Mouse (Mus musculus): Measurements from ENCODE around the gene Arpp21. TPM values are rescaled to one million over a fixed set of nuclear protein-coding genes. Genes with fewer than 3 reads are reported as not detected.
A peak's percentile ranks its signal among the peaks of the same experiment; 100 is the strongest.

The Arpp21 gene
- total RNA-seq, 1 experiment from 2014 or later, result 11.2 TPM

DNA sequence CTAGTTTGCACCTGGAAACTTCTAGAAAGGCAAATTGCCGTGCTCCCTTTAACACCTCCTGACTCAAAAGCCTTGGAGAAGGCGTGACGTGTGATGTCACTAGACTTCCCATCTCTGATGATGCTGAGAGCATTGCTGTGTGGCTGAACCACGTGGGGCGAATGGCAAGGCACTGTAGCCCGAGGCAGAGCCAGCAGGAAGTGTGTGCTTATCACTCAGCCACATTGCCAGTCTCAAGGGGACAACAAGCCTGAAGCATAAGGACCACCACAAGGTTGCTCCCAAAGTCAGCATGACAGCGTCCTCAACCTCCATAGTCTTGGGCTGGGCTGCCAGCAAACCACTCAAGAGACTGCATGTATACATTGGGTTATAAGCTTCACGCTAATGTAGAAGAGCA lies 95.1 kb downstream of the Arpp21 start:
- peak; percentile 67 to 78; a peak in 3 of 4 replicates for ATAC-seq (replicated peaks in 1 of 2; ENCODE audit: insufficient read depth in 1 of 2, low FRiP score in 2 of 2, low TSS enrichment in 1 of 2, low read depth in 1 of 2, poor library complexity in 2 of 2, severe bottlenecking in 2 of 2)

DNA sequence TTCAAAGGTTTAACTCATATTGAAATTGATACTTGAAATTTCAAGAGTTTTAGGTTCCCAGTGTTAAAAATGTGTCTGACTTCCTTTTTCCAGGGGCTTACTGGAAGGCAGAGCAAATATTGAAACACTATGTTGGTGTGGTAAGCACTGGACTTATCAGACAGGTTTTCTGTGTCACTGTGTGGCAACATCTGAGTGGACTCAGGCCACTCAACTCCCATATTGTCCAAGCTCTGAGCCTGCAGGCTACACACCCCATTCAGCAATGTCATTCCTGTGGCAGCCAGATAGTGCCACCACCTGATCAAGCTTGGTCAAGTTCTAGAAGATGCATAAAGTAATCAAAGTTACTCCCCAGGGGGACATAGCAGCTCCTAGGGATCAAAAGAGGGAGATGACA lies 97.9 kb downstream of the Arpp21 start:
- no peak for ATAC-seq (replicated peaks in 1 of 2; ENCODE audit: insufficient read depth in 1 of 2, low FRiP score in 2 of 2, low TSS enrichment in 1 of 2, low read depth in 1 of 2, poor library complexity in 2 of 2, severe bottlenecking in 2 of 2)

DNA sequence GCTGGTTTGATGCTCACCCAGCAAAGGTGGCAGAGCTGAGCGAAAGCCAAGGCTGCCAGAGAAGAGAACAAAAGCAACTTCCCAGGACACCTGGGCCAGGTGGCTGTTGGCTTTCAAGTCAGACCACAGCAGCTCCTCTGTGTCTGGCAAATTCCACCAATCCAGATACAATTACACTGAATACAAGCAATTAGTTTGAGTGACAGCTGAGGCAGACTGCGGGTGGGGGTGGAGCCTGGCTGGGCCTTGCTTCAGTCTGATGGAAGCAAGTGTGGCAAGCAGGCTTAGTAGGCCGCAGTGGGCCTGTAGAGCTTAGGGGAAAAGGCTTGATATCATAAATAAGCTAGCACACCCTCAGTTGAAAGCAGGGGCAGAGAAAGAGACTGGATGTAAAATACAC lies 104.9 kb downstream of the Arpp21 start:
- ATAC-seq (replicated peaks in 1 of 2; ENCODE audit: insufficient read depth in 1 of 2, low FRiP score in 2 of 2, low TSS enrichment in 1 of 2, low read depth in 1 of 2, poor library complexity in 2 of 2, severe bottlenecking in 2 of 2), result no peak

DNA sequence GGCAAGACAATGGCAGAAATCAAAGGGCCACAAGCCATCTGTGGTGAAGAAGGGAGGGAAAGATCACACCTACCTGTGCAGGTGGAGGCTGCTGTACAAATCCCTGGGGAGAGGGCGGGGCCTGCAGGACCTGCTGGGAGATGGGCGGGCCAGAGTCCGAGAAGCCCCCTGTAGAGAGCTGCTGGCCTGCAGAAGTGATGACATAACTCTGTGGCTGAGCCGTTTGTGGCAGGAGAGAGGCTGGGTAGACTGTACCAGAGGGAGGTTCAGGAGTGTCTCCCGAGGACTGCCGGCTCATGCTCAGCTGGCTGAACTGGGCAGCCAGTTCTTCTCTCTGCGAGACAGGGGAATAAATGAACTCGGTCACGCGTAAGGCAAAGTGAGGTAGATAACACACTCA lies 111.1 kb downstream of the Arpp21 start:
- ATAC-seq (replicated peaks in 1 of 2; ENCODE audit: insufficient read depth in 1 of 2, low FRiP score in 2 of 2, low TSS enrichment in 1 of 2, low read depth in 1 of 2, poor library complexity in 2 of 2, severe bottlenecking in 2 of 2), result no peak

DNA sequence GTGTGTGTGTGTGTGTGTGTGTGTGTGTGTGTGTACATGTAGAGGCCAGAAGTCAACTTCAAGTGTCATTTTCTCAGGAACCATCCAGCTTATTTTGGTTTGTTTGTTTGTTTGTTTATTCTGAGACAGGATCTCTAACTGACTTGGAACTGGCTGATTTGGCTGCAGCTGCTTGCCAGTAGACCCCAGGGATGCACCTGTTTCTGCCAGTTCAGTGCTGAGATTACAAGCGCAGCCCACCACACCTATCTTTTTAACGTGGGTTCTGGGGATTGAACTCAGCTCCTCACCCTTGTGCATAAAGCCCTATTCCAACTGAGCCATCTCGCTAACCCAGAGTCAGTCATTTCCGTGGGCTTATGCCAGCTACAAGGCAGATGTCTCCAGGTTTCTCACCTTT lies 111.6 kb downstream of the Arpp21 start:
- ATAC-seq (replicated peaks in 1 of 2; ENCODE audit: insufficient read depth in 1 of 2, low FRiP score in 2 of 2, low TSS enrichment in 1 of 2, low read depth in 1 of 2, poor library complexity in 2 of 2, severe bottlenecking in 2 of 2), result no peak

DNA sequence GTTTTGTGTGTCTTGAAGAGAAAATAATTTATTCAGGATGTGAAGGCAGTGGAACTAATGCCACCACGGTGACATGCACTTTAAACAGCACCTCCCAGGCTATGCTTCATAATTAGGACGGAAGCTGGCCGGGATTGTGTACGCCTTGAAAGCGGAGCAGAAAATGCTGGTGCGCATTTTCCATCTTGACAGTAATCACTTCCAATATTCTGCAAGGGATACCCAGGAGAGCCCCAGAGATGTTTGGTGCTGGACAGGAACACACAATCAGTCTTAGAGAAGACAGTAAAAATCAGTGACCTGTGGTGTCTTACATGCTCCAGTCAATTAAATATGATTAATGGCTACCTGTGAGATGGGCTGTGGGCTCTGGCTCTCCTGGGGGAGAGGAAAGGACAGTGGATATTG lies 112.3 kb downstream of the Arpp21 start:
- ATAC-seq (replicated peaks in 1 of 2; ENCODE audit: insufficient read depth in 1 of 2, low FRiP score in 2 of 2, low TSS enrichment in 1 of 2, low read depth in 1 of 2, poor library complexity in 2 of 2, severe bottlenecking in 2 of 2), result no peak

DNA sequence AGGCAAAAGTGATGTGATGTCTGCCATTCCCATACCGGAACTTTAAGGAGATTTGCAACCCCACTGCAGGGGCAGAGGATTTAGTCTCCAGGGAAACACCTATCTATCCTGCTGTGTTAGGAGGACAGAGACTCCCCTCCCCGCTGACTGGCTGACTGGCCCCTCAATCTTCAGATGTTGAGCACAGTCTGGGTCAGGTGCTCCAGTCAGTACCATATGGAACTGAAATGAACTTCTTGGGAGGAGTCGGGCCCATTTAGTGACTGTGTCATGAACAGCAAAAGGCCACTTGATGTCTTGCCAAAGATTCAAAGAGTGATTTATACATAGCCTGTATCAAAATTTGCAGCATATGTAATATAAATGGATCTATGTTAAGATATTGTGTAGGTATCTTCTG lies 116.2 kb downstream of the Arpp21 start:
- ATAC-seq (replicated peaks in 1 of 2; ENCODE audit: insufficient read depth in 1 of 2, low FRiP score in 2 of 2, low TSS enrichment in 1 of 2, low read depth in 1 of 2, poor library complexity in 2 of 2, severe bottlenecking in 2 of 2), result no peak

DNA sequence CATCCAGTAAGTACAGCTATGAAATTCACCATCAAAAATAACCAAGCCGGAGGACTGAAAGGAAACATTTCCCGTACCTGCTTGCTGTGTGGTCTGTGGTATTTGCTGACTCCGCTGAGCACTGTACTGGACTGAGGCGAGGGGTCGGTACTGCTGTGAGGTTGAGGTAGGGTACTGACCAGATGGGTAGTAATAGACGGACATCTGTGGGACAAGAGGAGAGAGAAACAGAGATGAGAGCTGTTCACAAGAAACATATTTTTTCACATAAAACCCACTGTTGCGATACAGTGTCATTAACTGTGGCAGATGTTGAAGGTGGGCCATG lies 116.7 kb downstream of the Arpp21 start:
- no peak for ATAC-seq (replicated peaks in 1 of 2; ENCODE audit: insufficient read depth in 1 of 2, low FRiP score in 2 of 2, low TSS enrichment in 1 of 2, low read depth in 1 of 2, poor library complexity in 2 of 2, severe bottlenecking in 2 of 2)

DNA sequence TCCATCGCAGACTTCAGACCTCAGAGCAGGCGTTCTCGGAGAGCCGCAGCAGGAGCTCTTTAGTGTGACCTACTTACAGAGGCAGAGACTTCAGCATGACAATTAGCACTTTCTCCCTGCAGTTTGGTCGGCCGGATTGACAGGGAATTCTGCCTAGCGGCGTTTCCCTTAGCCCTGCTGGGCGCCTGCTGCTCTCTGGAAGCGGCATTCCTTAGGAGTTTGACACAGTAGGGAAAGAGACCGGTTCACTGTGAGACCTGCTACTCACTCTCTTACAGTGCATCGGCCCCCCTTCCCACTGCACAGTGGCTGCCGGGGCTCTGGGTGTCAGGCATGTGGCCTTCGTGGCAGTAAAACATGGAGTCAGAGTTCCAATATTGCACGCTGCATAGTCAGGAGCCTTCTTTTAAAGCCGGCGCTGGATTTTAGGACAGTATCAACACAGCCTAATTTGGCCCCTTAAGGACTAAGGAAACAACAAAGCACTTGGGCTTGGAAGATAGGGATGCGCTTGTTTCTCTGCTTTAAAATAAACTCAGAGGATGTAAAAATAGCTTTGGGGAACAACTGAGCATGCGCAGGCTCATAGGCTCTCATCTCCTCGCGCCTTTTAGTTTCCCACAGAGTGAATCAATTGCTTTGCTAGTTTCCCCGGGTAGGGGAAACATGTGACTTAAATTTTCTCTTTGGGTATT lies 117.2 kb downstream of the Arpp21 start:
- ATAC-seq (replicated peaks in 1 of 2; ENCODE audit: insufficient read depth in 1 of 2, low FRiP score in 2 of 2, low TSS enrichment in 1 of 2, low read depth in 1 of 2, poor library complexity in 2 of 2, severe bottlenecking in 2 of 2), result peak; percentile 36 to 73; a peak in 2 of 4 replicates

DNA sequence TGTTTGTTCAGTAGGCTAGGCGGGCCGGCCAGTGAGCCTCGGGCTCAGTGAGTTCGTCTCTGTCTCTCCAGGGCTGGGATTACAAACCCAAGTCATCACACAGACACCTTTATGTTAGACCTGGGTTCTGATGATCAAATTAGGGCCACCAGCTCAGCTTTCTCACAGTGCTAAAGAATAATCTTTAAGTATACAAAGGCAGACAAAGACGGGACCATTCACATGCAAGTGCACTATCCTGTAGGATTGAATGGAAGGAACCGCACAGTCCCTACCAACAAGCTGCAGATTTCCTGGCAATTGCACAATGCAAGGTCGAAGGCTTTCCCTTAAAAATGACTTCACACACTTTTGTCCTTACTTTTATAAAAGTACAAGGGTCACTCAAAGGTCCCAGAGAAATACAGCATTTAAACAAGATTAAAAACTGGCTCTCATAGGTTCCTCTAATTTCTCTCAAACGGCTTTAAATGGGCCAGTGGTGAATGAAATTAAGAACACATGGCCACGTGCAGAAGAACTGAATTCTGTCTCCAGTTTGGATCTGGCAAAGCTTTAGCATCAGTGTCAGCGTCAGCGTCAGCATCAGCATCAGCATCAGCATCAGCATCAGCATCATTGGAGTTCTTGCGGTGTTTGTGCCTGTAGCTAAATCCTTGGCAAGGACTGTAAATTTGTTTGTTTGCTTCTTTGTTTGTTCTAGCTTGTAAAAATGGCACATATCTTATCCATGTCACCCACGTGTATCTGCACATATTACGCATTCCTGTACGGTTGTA lies 117.9 kb downstream of the Arpp21 start:
- no peak for ATAC-seq (replicated peaks in 1 of 2; ENCODE audit: insufficient read depth in 1 of 2, low FRiP score in 2 of 2, low TSS enrichment in 1 of 2, low read depth in 1 of 2, poor library complexity in 2 of 2, severe bottlenecking in 2 of 2)

DNA sequence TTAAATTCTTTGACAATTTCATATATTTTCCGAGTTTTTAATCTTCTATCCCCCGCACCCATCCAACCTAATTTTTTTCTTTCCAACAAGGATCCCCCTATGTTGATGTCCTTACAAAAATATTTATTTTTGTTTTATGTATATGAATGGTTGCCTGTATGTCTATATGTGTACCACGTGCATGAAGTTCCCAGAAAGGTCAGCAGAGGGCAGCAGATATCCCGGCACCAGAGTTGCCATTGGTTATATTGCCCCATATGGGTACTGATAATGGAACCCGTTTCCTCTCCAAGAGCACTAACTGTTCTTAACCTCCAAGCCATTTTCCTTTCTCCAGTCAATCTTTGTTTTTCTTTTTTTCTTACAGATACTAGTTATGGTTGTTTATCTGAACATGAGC lies 124.1 kb downstream of the Arpp21 start:
- no peak for ATAC-seq (replicated peaks in 1 of 2; ENCODE audit: insufficient read depth in 1 of 2, low FRiP score in 2 of 2, low TSS enrichment in 1 of 2, low read depth in 1 of 2, poor library complexity in 2 of 2, severe bottlenecking in 2 of 2)

DNA sequence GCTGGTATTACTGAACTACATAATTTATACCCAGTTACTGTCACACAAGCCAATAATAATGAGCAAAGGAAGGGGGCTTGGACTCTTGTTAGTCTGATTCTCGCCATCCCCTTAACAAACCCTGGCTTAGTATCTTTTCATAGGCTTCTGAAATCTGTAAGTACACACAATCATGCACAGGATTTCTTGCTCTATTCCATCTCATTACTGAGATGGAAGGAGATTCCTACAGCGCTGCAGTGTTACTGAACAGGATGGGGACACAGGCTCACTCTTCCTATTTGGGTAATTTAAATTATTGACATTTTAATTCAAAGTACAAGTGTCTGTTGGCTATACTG lies 132.9 kb downstream of the Arpp21 start:
- ATAC-seq (replicated peaks in 1 of 2; ENCODE audit: insufficient read depth in 1 of 2, low FRiP score in 2 of 2, low TSS enrichment in 1 of 2, low read depth in 1 of 2, poor library complexity in 2 of 2, severe bottlenecking in 2 of 2), result no peak

DNA sequence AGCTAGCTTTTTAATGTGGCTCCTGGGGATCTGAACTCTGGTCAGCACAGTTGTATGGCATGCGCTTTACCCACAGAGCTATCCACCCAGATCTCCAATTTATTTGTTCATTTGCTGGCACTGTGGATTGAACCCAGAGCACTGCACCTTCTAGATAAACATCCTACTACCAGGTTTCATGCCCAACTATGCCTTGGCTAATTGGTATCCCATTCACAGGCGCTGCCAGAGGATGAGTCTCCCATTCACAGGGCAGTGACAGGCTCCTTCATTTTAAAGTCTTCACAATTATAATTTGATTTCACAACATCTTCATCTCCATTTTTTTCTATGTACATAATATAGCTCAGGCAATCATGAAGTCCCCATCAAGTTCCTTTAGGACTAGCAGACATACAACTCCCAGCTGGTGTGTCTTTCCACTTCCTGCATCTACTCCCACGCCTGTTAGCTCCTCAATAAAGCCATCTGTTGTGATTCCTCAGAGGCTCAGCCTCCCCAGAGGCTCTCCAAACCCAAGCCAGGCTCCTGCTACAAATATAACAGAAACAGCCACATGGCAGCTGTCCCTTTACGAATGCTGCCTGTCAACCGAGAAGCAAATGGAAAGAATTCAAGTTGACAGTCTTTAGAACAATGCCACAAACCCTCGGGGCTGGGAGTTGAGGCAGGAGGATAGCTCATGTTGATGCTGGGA lies 133.4 kb downstream of the Arpp21 start:
- ATAC-seq (replicated peaks in 1 of 2; ENCODE audit: insufficient read depth in 1 of 2, low FRiP score in 2 of 2, low TSS enrichment in 1 of 2, low read depth in 1 of 2, poor library complexity in 2 of 2, severe bottlenecking in 2 of 2), result no peak

DNA sequence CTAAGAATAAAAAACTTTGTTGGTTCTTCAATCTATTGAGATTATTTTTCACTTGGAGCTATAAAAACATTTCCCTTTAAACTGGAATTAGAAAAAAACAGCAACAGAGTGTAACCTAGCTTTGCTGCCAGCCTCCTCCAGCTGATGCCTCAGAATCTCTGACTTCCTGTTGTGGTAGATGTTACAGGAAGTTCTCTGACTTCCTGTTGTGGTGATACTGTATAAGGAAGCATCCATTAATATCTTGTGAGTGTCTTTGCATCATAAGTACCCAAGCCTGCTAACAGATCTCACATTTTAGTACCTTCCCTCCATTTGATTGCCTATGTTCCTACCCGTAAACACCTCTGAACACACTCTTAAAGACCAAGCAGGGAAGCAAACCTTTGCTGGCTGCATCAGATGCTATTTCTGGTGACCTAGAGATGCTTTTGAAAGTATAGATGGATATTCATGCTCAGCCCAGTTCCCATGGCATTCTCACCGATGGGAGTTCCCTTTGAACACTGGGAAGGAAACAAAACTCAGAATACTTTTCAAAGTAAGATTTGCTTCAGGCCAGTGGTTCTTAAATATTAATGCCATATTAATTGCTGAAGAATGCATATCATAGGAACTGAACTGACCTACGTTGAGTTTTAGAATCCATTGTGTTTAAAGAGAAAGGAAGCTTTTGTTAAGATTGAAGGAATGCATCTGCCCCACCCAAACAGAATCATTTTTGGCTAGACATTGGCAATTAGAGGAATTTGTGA lies 134.7 kb downstream of the Arpp21 start:
- ATAC-seq (replicated peaks in 1 of 2; ENCODE audit: insufficient read depth in 1 of 2, low FRiP score in 2 of 2, low TSS enrichment in 1 of 2, low read depth in 1 of 2, poor library complexity in 2 of 2, severe bottlenecking in 2 of 2), result peak; percentile 48 to 65; a peak in 2 of 4 replicates

DNA sequence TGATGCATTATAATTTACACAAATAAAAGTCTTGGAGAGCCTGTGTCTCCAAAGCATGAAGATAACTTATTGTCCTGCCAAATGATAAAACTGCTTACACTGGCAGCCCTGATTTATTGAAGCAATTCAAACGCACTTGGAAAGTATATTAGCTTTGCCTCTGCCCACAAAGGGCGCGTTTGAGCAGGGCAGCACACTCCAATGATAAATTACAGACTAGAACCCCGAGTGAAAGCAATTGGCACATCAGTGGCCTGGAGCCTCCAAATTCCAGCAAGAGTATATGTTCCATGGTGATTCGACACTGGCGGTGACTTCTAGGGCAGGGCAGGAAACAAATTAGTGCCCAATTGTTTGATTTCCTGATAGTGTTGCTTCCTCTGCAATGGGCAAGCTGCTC lies 137.5 kb downstream of the Arpp21 start:
- no peak for ATAC-seq (replicated peaks in 1 of 2; ENCODE audit: insufficient read depth in 1 of 2, low FRiP score in 2 of 2, low TSS enrichment in 1 of 2, low read depth in 1 of 2, poor library complexity in 2 of 2, severe bottlenecking in 2 of 2)

DNA sequence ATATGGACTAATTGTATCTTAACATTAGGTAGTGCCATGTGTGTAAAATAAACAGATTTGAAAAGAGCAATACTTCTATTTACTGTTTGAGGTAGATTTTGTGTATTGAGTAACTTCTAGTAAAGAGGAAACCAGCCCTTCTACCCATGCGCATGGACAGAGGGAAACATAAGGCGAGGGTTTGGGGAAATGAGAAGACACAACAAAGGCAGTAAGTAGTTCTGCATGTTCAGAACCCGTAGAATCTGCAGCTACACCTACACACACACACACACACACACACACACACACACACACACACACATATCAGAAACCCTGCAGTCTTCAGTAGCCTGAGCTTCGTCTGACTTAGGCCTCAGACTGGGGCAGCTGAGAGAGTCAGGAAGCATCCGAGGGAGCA lies 140.0 kb downstream of the Arpp21 start:
- no peak for ATAC-seq (replicated peaks in 1 of 2; ENCODE audit: insufficient read depth in 1 of 2, low FRiP score in 2 of 2, low TSS enrichment in 1 of 2, low read depth in 1 of 2, poor library complexity in 2 of 2, severe bottlenecking in 2 of 2)

DNA sequence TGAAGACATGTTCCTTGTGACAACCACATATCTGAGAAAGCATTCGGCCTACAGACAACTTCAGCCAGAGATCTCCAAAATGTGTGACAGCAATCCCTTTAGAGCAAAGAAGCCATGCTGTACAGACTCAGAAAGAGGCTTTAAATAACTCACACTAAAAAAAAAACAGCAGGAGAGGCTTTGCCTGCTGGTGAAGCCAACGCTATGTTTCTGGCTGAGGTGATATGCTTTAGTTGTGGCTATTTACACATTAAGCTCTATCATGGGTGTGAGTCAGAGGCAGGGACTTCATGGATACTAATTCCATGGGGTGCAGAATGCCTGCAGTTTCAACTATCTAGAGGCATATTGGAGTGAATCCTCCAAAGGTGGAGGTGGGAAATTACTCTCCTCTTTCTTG lies 140.5 kb downstream of the Arpp21 start:
- no peak for ATAC-seq (replicated peaks in 1 of 2; ENCODE audit: insufficient read depth in 1 of 2, low FRiP score in 2 of 2, low TSS enrichment in 1 of 2, low read depth in 1 of 2, poor library complexity in 2 of 2, severe bottlenecking in 2 of 2)

DNA sequence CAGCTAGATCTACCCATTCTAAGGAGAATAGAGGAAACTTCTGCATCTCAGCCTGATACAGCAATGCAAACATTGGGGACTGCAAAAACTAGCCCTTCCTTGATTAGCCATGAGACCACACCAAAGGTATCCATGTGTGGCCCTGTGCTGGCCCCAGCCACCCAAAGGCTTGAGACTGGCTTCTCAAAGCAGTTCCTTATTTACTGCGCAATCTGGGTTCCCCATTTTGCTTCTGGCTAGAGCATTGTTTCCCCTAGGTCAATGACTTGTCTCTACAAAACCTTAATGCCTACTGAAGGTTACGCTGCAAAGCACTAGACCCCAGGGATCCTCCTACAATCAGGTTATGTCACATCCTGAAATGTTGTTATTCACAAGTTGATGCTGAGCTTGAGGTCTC lies 156.8 kb downstream of the Arpp21 start:
- ATAC-seq (replicated peaks in 1 of 2; ENCODE audit: insufficient read depth in 1 of 2, low FRiP score in 2 of 2, low TSS enrichment in 1 of 2, low read depth in 1 of 2, poor library complexity in 2 of 2, severe bottlenecking in 2 of 2), result no peak
